Comparison of ENCODE assay signal across 15 mouse cellular contexts in the genomic region with DNA sequence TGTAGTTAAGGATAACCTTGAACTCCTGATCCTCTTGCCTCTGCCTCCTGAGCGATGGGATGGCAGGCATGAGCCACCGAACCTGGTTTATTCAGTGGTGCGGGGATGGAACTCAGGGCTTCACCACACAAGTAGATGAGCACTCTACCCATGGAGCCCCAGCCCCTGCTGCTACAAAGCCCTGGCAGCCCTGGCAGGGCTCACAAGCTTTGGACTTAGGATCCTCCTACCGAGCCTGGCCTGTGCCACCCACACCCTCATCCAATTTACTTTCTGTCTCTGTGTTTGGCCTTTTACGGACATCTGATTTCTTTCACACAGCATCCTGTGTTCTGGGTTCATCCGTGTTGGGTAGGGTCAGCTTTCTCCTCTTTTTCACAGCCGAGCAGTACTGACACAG.
"Had no signal": no experiment of that assay in that cellular context is flagged by ENCODE, and none has a peak within 500 bp of the region (broad histone marks: within the 10 kb centered on the region; RNA-seq: fewer than 3 reads in every experiment).

No protein-coding gene starts in this region.

- DNase-seq: kidney, adult 11 months; kidney, adult 9 months; kidney, postnatal 4 days; layer of hippocampus, postnatal 36 days; lung, adult 2 months; lung, postnatal 36 days; spleen, adult 18-20 months; thymus, adult 18-20 months; thymus, postnatal 14 days had no signal

- H3K4me3 ChIP-seq: liver, embryonic 15.5 days; midbrain, embryonic 13.5 days; neural tube, embryonic 15.5 days had no signal

- H3K4me2 ChIP-seq: liver, embryonic 11.5 days; liver, embryonic 15.5 days; midbrain, embryonic 13.5 days; neural tube, embryonic 15.5 days had no signal

- H3K9me3 ChIP-seq: liver, embryonic 15.5 days; midbrain, embryonic 13.5 days; neural tube, embryonic 15.5 days had no signal

- H3K36me3 ChIP-seq: liver, embryonic 15.5 days; midbrain, embryonic 13.5 days; neural tube, embryonic 15.5 days had no signal

- H3K27ac ChIP-seq: kidney, postnatal 0 days; liver, embryonic 15.5 days; midbrain, embryonic 13.5 days; neural tube, embryonic 15.5 days had no signal

- H3K9ac ChIP-seq: liver, embryonic 15.5 days; midbrain, embryonic 13.5 days; neural tube, embryonic 15.5 days had no signal

- ATAC-seq: lung, postnatal 0 days; midbrain, embryonic 13.5 days had no signal

- H3K27me3 ChIP-seq: neural tube, embryonic 15.5 days had no signal
